ENCODE assay signal across 20 mouse cellular contexts in genomic region chr10:40479216-40479615, GRCm38 (mm10).
DNase-seq lines count a peak whose midpoint lies in the region; ATAC-seq and TF ChIP-seq lines count a peak whose summit lies in the region.
"Had no signal": no experiment of that assay in that cellular context is flagged by ENCODE, and none has a peak within 500 bp of the region (broad histone marks: within the 10 kb centered on the region; RNA-seq: fewer than 3 reads in every experiment).

No protein-coding gene starts in this region.

- no peak for ATAC-seq in kidney, embryonic 16.5 days (ENCODE audit: low FRiP score, low TSS enrichment)
- ATAC-seq in granulocyte monocyte progenitor cell, adult 5-6 weeks (replicated peaks; ENCODE audit: poor library complexity, severe bottlenecking): peak; percentile 26; the same call in 1 of the 2 replicates
- ATAC-seq: liver, postnatal 0 days; lung, postnatal 0 days had no signal

- H3K9ac ChIP-seq in kidney, embryonic 16.5 days (replicated peaks; ENCODE audit: low read length): no peak overlapping the region
- H3K9ac ChIP-seq: embryonic facial prominence, embryonic 12.5 days; liver, postnatal 0 days; midbrain, embryonic 12.5 days had no signal

- no peaks in the 10 kb centered on the region for H3K27me3 ChIP-seq in kidney, adult 2 months (replicated peaks; ENCODE audit: control insufficient read depth, insufficient read depth, low read length)
- no peaks in the 10 kb centered on the region for H3K27me3 ChIP-seq in kidney, embryonic 16.5 days (ENCODE audit: insufficient read depth, low read length)
- H3K27me3 ChIP-seq in thymus, adult 2 months (ENCODE audit: control insufficient read depth, insufficient read depth, low read length): no peaks in the 10 kb centered on the region
- H3K27me3 ChIP-seq: embryonic facial prominence, embryonic 12.5 days; hindbrain, embryonic 12.5 days; midbrain, embryonic 12.5 days had no signal

- WGBS in kidney, adult 2 months: 59% methylated on average over 1 of the region's 1 CpGs
- WGBS in kidney, embryonic 16.5 days: 77% methylated on average over 1 of the region's 1 CpGs
- 51% methylated on average over 1 of the region's 1 CpGs for WGBS in thymus, adult 2 months

- H3K36me3 ChIP-seq in kidney, adult 2 months (ENCODE audit: control insufficient read depth, insufficient read depth, low read length): no peaks in the 10 kb centered on the region
- peaks cover 6% of the 10 kb centered on the region; the same call in 1 of the 2 replicates for H3K36me3 ChIP-seq in kidney, embryonic 16.5 days (ENCODE audit: insufficient read depth, low read length)
- no peaks in the 10 kb centered on the region for H3K36me3 ChIP-seq in thymus, adult 2 months (ENCODE audit: control insufficient read depth, insufficient read depth, low read length)

- H3K4me1 ChIP-seq in kidney, adult 2 months (ENCODE audit: control insufficient read depth, insufficient read depth, low read length): peaks cover 13% of the 10 kb centered on the region; the same call in 1 of the 2 replicates
- H3K4me1 ChIP-seq in kidney, embryonic 16.5 days (ENCODE audit: insufficient read depth, low read length): peaks cover 5% of the 10 kb centered on the region; the same call in 1 of the 2 replicates
- peaks cover 33% of the 10 kb centered on the region for H3K4me1 ChIP-seq in thymus, adult 2 months (replicated peaks; ENCODE audit: control insufficient read depth, insufficient read depth, low read length)
- H3K4me1 ChIP-seq: embryonic facial prominence, embryonic 12.5 days; hindbrain, embryonic 12.5 days; midbrain, embryonic 12.5 days had no signal

- peak overlapping the region; percentile 7; the same call in 1 of the 2 replicates for H3K27ac ChIP-seq in kidney, adult 2 months (ENCODE audit: insufficient read depth, low read depth, low read length)
- H3K27ac ChIP-seq in kidney, embryonic 16.5 days (ENCODE audit: low read length): no peak overlapping the region
- H3K27ac ChIP-seq in thymus, adult 2 months (ENCODE audit: control insufficient read depth, insufficient read depth, low read length): peak overlapping the region; percentile 53
- H3K27ac ChIP-seq: embryonic facial prominence, embryonic 12.5 days; hindbrain, embryonic 12.5 days; left cerebral cortex, adult 2 months; midbrain, embryonic 12.5 days had no signal

- no peak for TF ChIP-seq POLR2A in kidney, adult 2 months (IDR thresholded peaks at IDR 0.05; ENCODE audit: low read depth, low read length)
- no peak for TF ChIP-seq POLR2A in thymus, adult 2 months (IDR thresholded peaks at IDR 0.05; ENCODE audit: control insufficient read depth, extremely low read depth, insufficient read depth, low read length, poor library complexity)

- H3K4me3 ChIP-seq in kidney, adult 2 months (ENCODE audit: insufficient read depth, low read depth, low read length): no peak overlapping the region
- H3K4me3 ChIP-seq in kidney, embryonic 16.5 days (ENCODE audit: low read length): no peak overlapping the region
- H3K4me3 ChIP-seq in thymus, adult 2 months (ENCODE audit: control insufficient read depth, insufficient read depth, low read length): no peak overlapping the region
- H3K4me3 ChIP-seq: embryonic facial prominence, embryonic 12.5 days; hindbrain, embryonic 12.5 days; left cerebral cortex, adult 2 months; midbrain, embryonic 12.5 days had no signal

- no peak for TF ChIP-seq CTCF in kidney, adult 2 months (conservative IDR thresholded peaks at IDR 0.05; ENCODE audit: insufficient read depth, insufficient read length, low read depth, low read length)
- TF ChIP-seq CTCF in thymus, adult 2 months (IDR thresholded peaks at IDR 0.05; ENCODE audit: borderline replicate concordance, control insufficient read depth, extremely low read depth, insufficient read depth, low read length, poor library complexity): no peak

- no peaks in the 10 kb centered on the region for H3K9me3 ChIP-seq in kidney, embryonic 16.5 days (ENCODE audit: low read length)
- H3K9me3 ChIP-seq: embryonic facial prominence, embryonic 12.5 days; hindbrain, embryonic 12.5 days; midbrain, embryonic 12.5 days had no signal

- peak; percentile 39 for DNase-seq in kidney, adult 2 months
- no peak for DNase-seq in thymus, adult 2 months
- DNase-seq in thymus, postnatal 10 days (ENCODE audit: low spot score in 2 of 2): no peak
- DNase-seq in naive thymus-derived CD4-positive, alpha-beta T cell, adult 2 months (ENCODE audit: low read depth): peak; percentile 58
- DNase-seq in adrenal gland, postnatal 4 days (ENCODE audit: low spot score in 2 of 2): no peak
- DNase-seq in cerebellum, adult 11 months: no peak
- DNase-seq: adrenal gland, postnatal 10 days; cerebellum, postnatal 14 days; kidney, adult 8-10 months; kidney, postnatal 4 days; left cerebral cortex, postnatal 4 days; liver; liver, postnatal 0 days had no signal

- H3K4me2 ChIP-seq in kidney, embryonic 16.5 days (replicated peaks; ENCODE audit: low read depth, low read length): no peak overlapping the region
- H3K4me2 ChIP-seq: embryonic facial prominence, embryonic 12.5 days; hindbrain, embryonic 12.5 days; midbrain, embryonic 12.5 days had no signal

Comparison
In these comparisons a context has a peak if more than half of its experiments do, and no peak if none do; other contexts are left out.
1. DNase-seq: peak in kidney, adult 2 months (single experiment) and naive thymus-derived CD4-positive, alpha-beta T cell, adult 2 months (single experiment); none in thymus, adult 2 months (single experiment), thymus, postnatal 10 days (0 of 2), adrenal gland, postnatal 4 days (0 of 2) and cerebellum, adult 11 months (single experiment).